Mouse (Mus musculus) ES-E14 (cell line): ENCODE data around the gene Usp7.

Source experiments
- CHD2 ChIP-seq: IDR thresholded peaks from 2 replicates; pipeline ENCODE4 v1.6.1; 2014; ENCODE audit warnings: mild to moderate bottlenecking, low read depth, low read length, inconsistent platforms
- HCFC1 ChIP-seq: IDR thresholded peaks from 2 replicates; pipeline ENCODE4 v1.6.1; 2012; ENCODE audit warnings: low read length, inconsistent platforms, borderline replicate concordance; ENCODE audit not compliant: insufficient read depth
- ZC3H11A ChIP-seq: IDR thresholded peaks from 2 replicates; pipeline ENCODE4 v1.6.1; 2012; ENCODE audit warnings: low read depth, mild to moderate bottlenecking, inconsistent platforms, low read length, borderline replicate concordance
- ZNF384 ChIP-seq: IDR thresholded peaks from 2 replicates; pipeline ENCODE4 v1.6.1; 2012; ENCODE audit warnings: low read depth, low read length, inconsistent platforms

GRCm38 (mm10) chr16:8840557-8840956, 48.4 kb upstream of the Usp7 start:
- no peak for TF ChIP-seq HCFC1
- TF ChIP-seq ZC3H11A: no peak
- no peak for TF ChIP-seq ZNF384
- no peak for TF ChIP-seq CHD2
